Mouse (Mus musculus) kidney, adult 2 months (tissue): ENCODE measurements at regions not wholly inside any gene's neighbourhood (a gene's known extent, or its start where the extent isn't known, plus 50 kb on each side); places are given as distances from the start of the nearest gene placed in this dataset.

Source experiments
- CTCF ChIP-seq: fragments of 200-500 bp; conservative IDR thresholded peaks from 2 replicates; pipeline ENCODE4 v1.5.1; 2011; ENCODE audit warnings: low read depth, mild to moderate bottlenecking, control low read depth, low read length, moderate library complexity, mixed read lengths; ENCODE audit not compliant: insufficient read depth, insufficient read length
- POLR2A ChIP-seq: fragments of 200-500 bp; IDR thresholded peaks from one replicate; pipeline ENCODE4 v1.6.1; 2011; ENCODE audit warnings: low read depth, low read length, control low read depth

- TF ChIP-seq CTCF (no peak), POLR2A (no peak)
These were observed 135.2 kb downstream of the Gm12728 start for GRCm38 (mm10) chr4:105924781-105925382.
